Mouse (Mus musculus) liver, adult 2 months (tissue): ENCODE data around the gene Nkain4.

Experiments used
- CTCF ChIP-seq: fragments of 200-500 bp; IDR thresholded peaks from 2 replicates; pipeline ENCODE4 v1.5.1; 2011; ENCODE audit warnings: low read depth, low read length, control low read depth
- POLR2A ChIP-seq: fragments of 200-500 bp; IDR thresholded peaks from 2 replicates; pipeline ENCODE4 v1.6.1; 2011; ENCODE audit warnings: low read length, control low read depth; ENCODE audit not compliant: insufficient read depth; ENCODE audit errors: extremely low read depth

DNA sequence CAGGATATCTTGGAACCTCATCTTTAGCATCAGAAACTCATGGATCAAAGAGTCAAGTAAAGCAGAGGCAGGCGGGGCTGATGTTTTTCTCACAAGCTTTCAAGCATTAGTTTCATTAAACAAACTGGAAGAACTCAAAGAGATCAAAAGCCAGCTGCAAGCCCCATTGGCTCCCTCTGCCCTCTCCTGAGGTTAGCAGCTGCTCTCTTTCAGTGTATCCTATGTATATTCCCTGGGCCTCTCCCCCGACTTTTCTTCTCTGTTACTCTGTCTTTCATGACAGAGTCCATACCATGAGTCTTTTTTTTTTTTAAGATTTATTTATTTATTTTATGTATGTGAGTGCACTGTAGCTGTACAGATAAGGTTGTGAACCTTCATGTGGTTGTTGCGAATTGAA, 5.7 kb upstream of the Nkain4 start:
- TF ChIP-seq CTCF (no peak), POLR2A (no peak)
